Mouse (Mus musculus): ENCODE measurements around the gene Pdik1l. TPM values are rescaled to one million over a fixed set of nuclear protein-coding genes. Genes with fewer than 3 reads are reported as not detected.
A peak's percentile ranks its signal among the peaks of the same experiment; 100 is the strongest.

Gene Pdik1l
- polyA plus RNA-seq (2016; fragmentation: Nextera tagmentation; extraction: Ambion mirVana) = 33.3 and 34.8 TPM in 2 replicates

- Histone ChIP-seq H3K4me1 (peaks cover 22% of the 10 kb centered on the region), H3K4me3 (replicated peaks) (peak within 1 kb of the TSS; percentile 98), H3K4me2 (peak within 1 kb of the TSS; percentile 94), H3K27me3 (0 out of 2 replicates have a peak, but pooled peaks cover under 1% of the 10 kb centered on the region), H3K9ac (peak within 1 kb of the TSS; percentile 98), H3K36me3 (replicated peaks) (peaks cover 18% of the 10 kb centered on the region), H3K27ac (peak within 1 kb of the TSS; percentile 100), H3K9me3 (no peaks in the 10 kb centered on the region)
- 0% methylated on average over 43 of the region's 43 CpGs for whole genome bisulfite sequencing
- peak; percentile 80 for ATAC-seq (ENCODE audit: low FRiP score)
Observed at GRCm38 (mm10) chr4:134287575-134288025, at the start of gene Pdik1l. TSS of gene Pdik1l (minus strand) at chr4:134287895.

GRCm38 (mm10) chr4:134330281-134330680 lies 42.6 kb upstream of the Pdik1l start:
- H3K4me1 ChIP-seq = no peaks in the 10 kb centered on the region
- H3K4me2 ChIP-seq = no peak overlapping the region
- no peaks in the 10 kb centered on the region for H3K36me3 ChIP-seq (replicated peaks)
- no peak for ATAC-seq (ENCODE audit: low FRiP score)
- no peaks in the 10 kb centered on the region for H3K27me3 ChIP-seq
- H3K4me3 ChIP-seq (replicated peaks) = no peak overlapping the region
- H3K27ac ChIP-seq = no peak overlapping the region
- no peak overlapping the region for H3K9ac ChIP-seq
- H3K9me3 ChIP-seq = no peaks in the 10 kb centered on the region
- WGBS = 71% methylated on average over 5 of the region's 5 CpGs

GRCm38 (mm10) chr4:134328832-134329231 lies 41.1 kb upstream of the Pdik1l start:
- H3K9me3 ChIP-seq = no peaks in the 10 kb centered on the region
- no peak overlapping the region for H3K9ac ChIP-seq
- ATAC-seq (ENCODE audit: low FRiP score) = no peak
- no peaks in the 10 kb centered on the region for H3K4me1 ChIP-seq
- 86% methylated on average over 8 of the region's 8 CpGs for WGBS
- H3K4me2 ChIP-seq = no peak overlapping the region
- no peak overlapping the region for H3K27ac ChIP-seq
- H3K36me3 ChIP-seq (replicated peaks) = no peaks in the 10 kb centered on the region
- no peak overlapping the region for H3K4me3 ChIP-seq (replicated peaks)
- H3K27me3 ChIP-seq = no peaks in the 10 kb centered on the region

- 72% methylated on average over 8 of the region's 8 CpGs for WGBS
- Histone ChIP-seq H3K36me3 (replicated peaks) (no peaks in the 10 kb centered on the region), H3K27me3 (no peaks in the 10 kb centered on the region), H3K9me3 (no peaks in the 10 kb centered on the region), H3K4me1 (no peaks in the 10 kb centered on the region), H3K27ac (no peak overlapping the region), H3K9ac (no peak overlapping the region), H3K4me2 (no peak overlapping the region), H3K4me3 (replicated peaks) (no peak overlapping the region)
- ATAC-seq (ENCODE audit: low FRiP score) = no peak
Observed at GRCm38 (mm10) chr4:134328151-134328550, 40.5 kb upstream of the Pdik1l start.

GRCm38 (mm10) chr4:134326859-134327530 lies 39.3 kb upstream of the Pdik1l start:
- Histone ChIP-seq H3K27ac (no peak overlapping the region), H3K27me3 (no peaks in the 10 kb centered on the region), H3K9me3 (no peaks in the 10 kb centered on the region), H3K36me3 (replicated peaks) (no peaks in the 10 kb centered on the region), H3K9ac (no peak overlapping the region), H3K4me1 (no peaks in the 10 kb centered on the region), H3K4me2 (no peak overlapping the region), H3K4me3 (replicated peaks) (no peak overlapping the region)
- ATAC-seq (ENCODE audit: low FRiP score) = no peak
- 64% methylated on average over 5 of the region's 5 CpGs for WGBS

GRCm38 (mm10) chr4:134324655-134325054 lies 37.0 kb upstream of the Pdik1l start:
- H3K27ac ChIP-seq = no peak overlapping the region
- no peaks in the 10 kb centered on the region for H3K36me3 ChIP-seq (replicated peaks)
- peaks cover 9% of the 10 kb centered on the region; the same call in 1 of the 2 replicates for H3K27me3 ChIP-seq
- H3K4me2 ChIP-seq = no peak overlapping the region
- H3K9me3 ChIP-seq = no peaks in the 10 kb centered on the region
- H3K9ac ChIP-seq = no peak overlapping the region
- WGBS = 87% methylated on average over 5 of the region's 5 CpGs
- no peak overlapping the region for H3K4me3 ChIP-seq (replicated peaks)
- no peaks in the 10 kb centered on the region for H3K4me1 ChIP-seq
- no peak for ATAC-seq (ENCODE audit: low FRiP score)

GRCm38 (mm10) chr4:134321524-134321923 lies 33.8 kb upstream of the Pdik1l start:
- Histone ChIP-seq H3K27me3 (peaks cover 12% of the 10 kb centered on the region; the same call in 1 of the 2 replicates), H3K36me3 (replicated peaks) (no peaks in the 10 kb centered on the region), H3K9ac (no peak overlapping the region), H3K4me2 (no peak overlapping the region), H3K4me1 (no peaks in the 10 kb centered on the region), H3K4me3 (replicated peaks) (no peak overlapping the region), H3K27ac (no peak overlapping the region), H3K9me3 (no peaks in the 10 kb centered on the region)
- ATAC-seq (ENCODE audit: low FRiP score) = no peak
- 78% methylated on average over 3 of the region's 3 CpGs for WGBS

GRCm38 (mm10) chr4:134319674-134320073 lies 32.0 kb upstream of the Pdik1l start:
- peaks cover 12% of the 10 kb centered on the region; the same call in 1 of the 2 replicates for H3K27me3 ChIP-seq
- no peak for ATAC-seq (ENCODE audit: low FRiP score)
- no peak overlapping the region for H3K9ac ChIP-seq
- no peak overlapping the region for H3K4me2 ChIP-seq
- no peak overlapping the region for H3K27ac ChIP-seq
- no peak overlapping the region for H3K4me3 ChIP-seq (replicated peaks)
- no peaks in the 10 kb centered on the region for H3K36me3 ChIP-seq (replicated peaks)
- no peaks in the 10 kb centered on the region; the same call in 1 of the 2 replicates for H3K4me1 ChIP-seq
- H3K9me3 ChIP-seq = no peaks in the 10 kb centered on the region
- 84% methylated on average over 5 of the region's 5 CpGs for WGBS

GRCm38 (mm10) chr4:134319074-134319473 lies 31.4 kb upstream of the Pdik1l start:
- peaks cover 12% of the 10 kb centered on the region; the same call in 1 of the 2 replicates for H3K27me3 ChIP-seq
- 85% methylated on average over 5 of the region's 5 CpGs for WGBS

GRCm38 (mm10) chr4:134316390-134316789 lies 28.7 kb upstream of the Pdik1l start:
- Histone ChIP-seq H3K4me3 (replicated peaks) (no peak overlapping the region), H3K27ac (no peak overlapping the region), H3K9ac (no peak overlapping the region), H3K9me3 (0 out of 2 replicates have a peak, but pooled peaks cover 4% of the 10 kb centered on the region), H3K27me3 (peaks cover 9% of the 10 kb centered on the region; the same call in 1 of the 2 replicates), H3K36me3 (replicated peaks) (no peaks in the 10 kb centered on the region), H3K4me2 (no peak overlapping the region), H3K4me1 (no peaks in the 10 kb centered on the region; the same call in 1 of the 2 replicates)
- 55% methylated on average over 16 of the region's 16 CpGs for WGBS
- no peak for ATAC-seq (ENCODE audit: low FRiP score)

More at GRCm38 (mm10) chr4:134319074-134319473, 31.4 kb upstream of the Pdik1l start:
- no peak overlapping the region for H3K27ac ChIP-seq
- no peak overlapping the region for H3K4me3 ChIP-seq (replicated peaks)
- no peaks in the 10 kb centered on the region for H3K9me3 ChIP-seq
- no peaks in the 10 kb centered on the region for H3K36me3 ChIP-seq (replicated peaks)
- no peak overlapping the region for H3K9ac ChIP-seq
- no peaks in the 10 kb centered on the region; the same call in 1 of the 2 replicates for H3K4me1 ChIP-seq
- no peak for ATAC-seq (ENCODE audit: low FRiP score)
- H3K4me2 ChIP-seq = no peak overlapping the region

- 80% methylated on average over 8 of the region's 9 CpGs for WGBS
- Histone ChIP-seq H3K9ac (no peak overlapping the region), H3K4me1 (no peaks in the 10 kb centered on the region; the same call in 1 of the 2 replicates), H3K4me2 (no peak overlapping the region), H3K27ac (no peak overlapping the region), H3K36me3 (replicated peaks) (no peaks in the 10 kb centered on the region), H3K27me3 (peaks cover 7% of the 10 kb centered on the region; the same call in 1 of the 2 replicates), H3K9me3 (0 out of 2 replicates have a peak, but pooled peaks cover 4% of the 10 kb centered on the region), H3K4me3 (replicated peaks) (no peak overlapping the region)
- no peak for ATAC-seq (ENCODE audit: low FRiP score)
Observed at GRCm38 (mm10) chr4:134315470-134315869, 27.8 kb upstream of the Pdik1l start.

GRCm38 (mm10) chr4:134314876-134315275 lies 27.2 kb upstream of the Pdik1l start, which contains the start of gene Trim63:
TSS of gene Trim63 (plus strand) at chr4:134315120.
- no peak for ATAC-seq (ENCODE audit: low FRiP score)
- H3K9me3 ChIP-seq = 0 out of 2 replicates have a peak, but pooled peaks cover 4% of the 10 kb centered on the region
- 53% methylated on average over 11 of the region's 11 CpGs for WGBS
- H3K4me2 ChIP-seq = no peak within 1 kb of the TSS
- H3K4me3 ChIP-seq (replicated peaks) = no peak within 1 kb of the TSS
- H3K36me3 ChIP-seq (replicated peaks) = no peaks in the 10 kb centered on the region
- peaks cover 5% of the 10 kb centered on the region; the same call in 1 of the 2 replicates for H3K27me3 ChIP-seq
- no peak within 1 kb of the TSS for H3K27ac ChIP-seq
- no peaks in the 10 kb centered on the region; the same call in 1 of the 2 replicates for H3K4me1 ChIP-seq
- no peak within 1 kb of the TSS for H3K9ac ChIP-seq

Measured in forebrain, embryonic 12.5 days (tissue).